Mouse (Mus musculus) liver, adult 2 months (tissue): ENCODE results near the gene Pde5a. TPM values are rescaled to one million over a fixed set of nuclear protein-coding genes. Genes with fewer than 3 reads are reported as not detected.
A peak's percentile ranks its signal among the peaks of the same experiment; 100 is the strongest.

ENCODE experiments used
- DNase-seq: peaks from one replicate; pipeline ENCODE4 v3.0.0-alpha.2; 2011; ENCODE audit warnings: low read depth, low spot score; ENCODE audit errors: extremely low read depth
- H3K27ac ChIP-seq: fragments of 200-500 bp; replicated peaks from 2 replicates; pipeline ENCODE4 v1.5.1; 2012; ENCODE audit warnings: low read depth, mild to moderate bottlenecking, control low read depth, inconsistent platforms, low read length; ENCODE audit not compliant: insufficient read depth
- H3K27me3 ChIP-seq: fragments of 200-500 bp; 2 replicates; pipeline ENCODE4 v1.6.1; 2012; ENCODE audit warnings: mild to moderate bottlenecking, moderate library complexity, low read length, inconsistent platforms; ENCODE audit not compliant: control insufficient read depth, insufficient read depth
- H3K36me3 ChIP-seq: fragments of 200-500 bp; 2 replicates; pipeline ENCODE4 v1.6.1; 2012; ENCODE audit warnings: low read length, inconsistent platforms; ENCODE audit not compliant: control insufficient read depth, insufficient read depth
- H3K4me1 ChIP-seq: fragments of 200-500 bp; 2 replicates; pipeline ENCODE4 v1.6.1; 2011; ENCODE audit warnings: low read length; ENCODE audit not compliant: control insufficient read depth, insufficient read depth
- H3K4me3 ChIP-seq: fragments of 200-500 bp; 2 replicates; pipeline ENCODE4 v1.5.1; 2011; ENCODE audit warnings: low read depth, mild to moderate bottlenecking, control low read depth, low read length, moderate library complexity; ENCODE audit not compliant: insufficient read depth
- H3K79me2 ChIP-seq: fragments of 200-500 bp; 2 replicates; pipeline ENCODE4 v1.6.1; 2012; ENCODE audit warnings: inconsistent platforms, mild to moderate bottlenecking, low read length, moderate library complexity; ENCODE audit not compliant: control insufficient read depth, insufficient read depth
- H3K9ac ChIP-seq: fragments of 200-500 bp; 2 replicates; pipeline ENCODE4 v1.6.1; 2012; ENCODE audit warnings: low read depth, mild to moderate bottlenecking, control low read depth, inconsistent platforms, low read length
- CTCF ChIP-seq: fragments of 200-500 bp; IDR thresholded peaks from 2 replicates; pipeline ENCODE4 v1.5.1; 2011; ENCODE audit warnings: low read depth, low read length, control low read depth
- POLR2A ChIP-seq: fragments of 200-500 bp; IDR thresholded peaks from 2 replicates; pipeline ENCODE4 v1.6.1; 2011; ENCODE audit warnings: low read length, control low read depth; ENCODE audit not compliant: insufficient read depth; ENCODE audit errors: extremely low read depth
- WGBS: fragments of 180-500 bp; shearing (Covaris S2); methylation state at CpG from one replicate; pipeline ENCODE4 v1.1.7; 2018; 5-methylcytosine and 5-hydroxymethylcytosine counted together
- polyA plus RNA-seq: library from polyadenylated mRNA; depleted of rRNA; stranded (reverse); fragments of >200 nt; gene quantifications from 2 replicates; pipeline ENCODE4 v1.2.3, GENCODE M21; 2012
- total RNA-seq: library from RNA; depleted of rRNA; stranded (reverse); fragments of >200 nt; gene quantifications from 2 replicates; pipeline ENCODE4 v1.2.3, GENCODE M21; 2014

Gene Pde5a
- total and polyA plus RNA-seq, 2 experiments = 0.15 to 0.83 TPM

- no peak for TF ChIP-seq POLR2A
- TF ChIP-seq CTCF = no peak
- H3K9ac ChIP-seq = no peak overlapping the region
- WGBS = 84% methylated on average over 2 of the region's 2 CpGs
- H3K4me1 ChIP-seq = no peaks in the 10 kb centered on the region; the same call in 1 of the 2 replicates
- no peak overlapping the region for H3K4me3 ChIP-seq
- H3K27me3 ChIP-seq = no peaks in the 10 kb centered on the region
- H3K36me3 ChIP-seq = no peaks in the 10 kb centered on the region
- DNase-seq = no peak
- no peaks in the 10 kb centered on the region for H3K79me2 ChIP-seq
- H3K27ac ChIP-seq = no peak overlapping the region
Measured at GRCm38 (mm10) chr3:122837639-122838038, 108.9 kb downstream of the Pde5a start.

- Histone ChIP-seq H3K27ac (no peak overlapping the region), H3K9ac (no peak overlapping the region), H3K27me3 (no peaks in the 10 kb centered on the region), H3K4me1 (no peaks in the 10 kb centered on the region), H3K79me2 (no peaks in the 10 kb centered on the region), H3K4me3 (no peak overlapping the region), H3K36me3 (no peaks in the 10 kb centered on the region)
- TF ChIP-seq POLR2A = no peak
- TF ChIP-seq CTCF = no peak
- WGBS = 48% methylated on average over 5 of the region's 5 CpGs
- DNase-seq = no peak
Measured at GRCm38 (mm10) chr3:122848410-122849034, 119.8 kb downstream of the Pde5a start.

- no peak overlapping the region for H3K4me3 ChIP-seq
- no peak for DNase-seq
- 78% methylated on average over 11 of the region's 11 CpGs for WGBS
Measured at GRCm38 (mm10) chr3:122855149-122855548, 126.4 kb downstream of the Pde5a start.

GRCm38 (mm10) chr3:122859829-122860228 lies 131.1 kb downstream of the Pde5a start:
- peak; percentile 47 for DNase-seq
- TF ChIP-seq CTCF = no peak
- no peak for TF ChIP-seq POLR2A
- 48% methylated on average over 2 of the region's 2 CpGs for WGBS
- Histone ChIP-seq H3K79me2 (no peaks in the 10 kb centered on the region), H3K4me1 (peaks cover 5% of the 10 kb centered on the region), H3K27ac (0 out of 2 replicates have a peak overlapping the region, but pooled peaks have one; percentile 10), H3K4me3 (no peak overlapping the region), H3K27me3 (no peaks in the 10 kb centered on the region), H3K36me3 (no peaks in the 10 kb centered on the region), H3K9ac (no peak overlapping the region)

More at GRCm38 (mm10) chr3:122855149-122855548, 126.4 kb downstream of the Pde5a start:
- Histone ChIP-seq H3K79me2 (no peaks in the 10 kb centered on the region), H3K27me3 (no peaks in the 10 kb centered on the region), H3K9ac (no peak overlapping the region), H3K4me1 (no peaks in the 10 kb centered on the region; the same call in 1 of the 2 replicates), H3K27ac (no peak overlapping the region), H3K36me3 (no peaks in the 10 kb centered on the region)
- TF ChIP-seq POLR2A = no peak
- no peak for TF ChIP-seq CTCF

- TF ChIP-seq CTCF = no peak
- TF ChIP-seq POLR2A = no peak
- Histone ChIP-seq H3K79me2 (no peaks in the 10 kb centered on the region), H3K4me3 (peak overlapping the region; percentile 20; the same call in 1 of the 2 replicates), H3K27ac (peak overlapping the region; percentile 26; the same call in 1 of the 2 replicates), H3K4me1 (peaks cover 5% of the 10 kb centered on the region), H3K36me3 (no peaks in the 10 kb centered on the region), H3K9ac (no peak overlapping the region), H3K27me3 (no peaks in the 10 kb centered on the region)
- 61% methylated on average over 12 of the region's 12 CpGs for WGBS
- DNase-seq = peak; percentile 78
Measured at GRCm38 (mm10) chr3:122860573-122861498, 132.1 kb downstream of the Pde5a start.
